29 mouse cellular contexts compared by ENCODE assay signal in genomic region chr8:48865972-48866371, GRCm38 (mm10). TPM values are rescaled to one million over a fixed set of nuclear protein-coding genes. Genes with fewer than 3 reads are reported as not detected.
A peak's percentile ranks its signal among the peaks of the same experiment; 100 is the strongest.
DNase-seq lines count a peak whose midpoint lies in the region; ATAC-seq and TF ChIP-seq lines count a peak whose summit lies in the region.
"Had no signal": no experiment of that assay in that cellular context is flagged by ENCODE, and none has a peak within 500 bp of the region (broad histone marks: within the 10 kb centered on the region; RNA-seq: fewer than 3 reads in every experiment).

No protein-coding gene starts in this region.

- no peaks in the 10 kb centered on the region for H3K4me1 ChIP-seq in liver, embryonic 15.5 days (replicated peaks)
- H3K4me1 ChIP-seq in liver, embryonic 11.5 days (replicated peaks; ENCODE audit: control insufficient read depth, insufficient read depth, low read length), result no peaks in the 10 kb centered on the region
- no peaks in the 10 kb centered on the region for H3K4me1 ChIP-seq in intestine, embryonic 16.5 days (ENCODE audit: control insufficient read depth, insufficient read depth, low read length)
- H3K4me1 ChIP-seq in small intestine, adult 2 months (ENCODE audit: control insufficient read depth, insufficient read depth, insufficient read length, low read length), result peaks cover 11% of the 10 kb centered on the region; the same call in 1 of the 2 replicates
- no peaks in the 10 kb centered on the region for H3K4me1 ChIP-seq in forebrain, embryonic 13.5 days
- H3K4me1 ChIP-seq: embryonic facial prominence, embryonic 12.5 days; embryonic facial prominence, embryonic 15.5 days; forebrain, embryonic 15.5 days; heart, embryonic 10.5 days; heart, embryonic 13.5 days; hindbrain, embryonic 12.5 days; hindbrain, embryonic 15.5 days had no signal

- H3K9ac ChIP-seq in liver, embryonic 15.5 days, result no peak overlapping the region
- H3K9ac ChIP-seq in liver, embryonic 11.5 days (ENCODE audit: low read depth, low read length), result no peak overlapping the region
- no peak overlapping the region for H3K9ac ChIP-seq in intestine, embryonic 16.5 days (ENCODE audit: low read depth, low read length)
- no peak overlapping the region for H3K9ac ChIP-seq in forebrain, embryonic 13.5 days
- H3K9ac ChIP-seq: embryonic facial prominence, embryonic 12.5 days; embryonic facial prominence, embryonic 15.5 days; forebrain, embryonic 15.5 days; heart, embryonic 13.5 days; hindbrain, embryonic 12.5 days; hindbrain, embryonic 15.5 days had no signal

- 63% methylated on average over 5 of the region's 5 CpGs for WGBS in liver, embryonic 15.5 days (ENCODE audit: insufficient replicate concordance)
- 86% methylated on average over 5 of the region's 5 CpGs for WGBS in liver, embryonic 11.5 days
- WGBS in intestine, embryonic 16.5 days, result 79% methylated on average over 5 of the region's 5 CpGs
- 29% methylated on average over 5 of the region's 5 CpGs for WGBS in small intestine, adult 2 months
- WGBS in forebrain, embryonic 13.5 days, result 92% methylated on average over 5 of the region's 5 CpGs

- H3K4me3 ChIP-seq in liver, embryonic 15.5 days (replicated peaks), result no peak overlapping the region
- H3K4me3 ChIP-seq in liver, embryonic 11.5 days (ENCODE audit: low read depth, low read length), result no peak overlapping the region
- H3K4me3 ChIP-seq in intestine, embryonic 16.5 days (ENCODE audit: low read length), result no peak overlapping the region
- no peak overlapping the region for H3K4me3 ChIP-seq in small intestine, adult 2 months (ENCODE audit: low read depth, low read length)
- no peak overlapping the region for H3K4me3 ChIP-seq in forebrain, embryonic 13.5 days
- H3K4me3 ChIP-seq: embryonic facial prominence, embryonic 12.5 days; embryonic facial prominence, embryonic 15.5 days; forebrain, embryonic 15.5 days; heart, adult 2 months; heart, embryonic 10.5 days; heart, embryonic 13.5 days; hindbrain, embryonic 12.5 days; hindbrain, embryonic 15.5 days had no signal

- no peak overlapping the region for H3K27ac ChIP-seq in liver, embryonic 15.5 days (replicated peaks)
- no peak overlapping the region for H3K27ac ChIP-seq in liver, embryonic 11.5 days (ENCODE audit: low read depth, low read length)
- H3K27ac ChIP-seq in intestine, embryonic 16.5 days (ENCODE audit: low read length), result no peak overlapping the region
- H3K27ac ChIP-seq in small intestine, adult 2 months (ENCODE audit: insufficient read depth, low read depth, low read length), result peak overlapping the region; percentile 84
- H3K27ac ChIP-seq in forebrain, embryonic 13.5 days, result no peak overlapping the region
- H3K27ac ChIP-seq: embryonic facial prominence, embryonic 12.5 days; embryonic facial prominence, embryonic 15.5 days; forebrain, embryonic 15.5 days; heart, adult 2 months; heart, embryonic 10.5 days; heart, embryonic 13.5 days; hindbrain, embryonic 12.5 days; hindbrain, embryonic 15.5 days had no signal

- 0 out of 2 replicates have a peak, but pooled peaks have one; percentile 40 for ATAC-seq in liver, embryonic 15.5 days (ENCODE audit: insufficient read depth)
- ATAC-seq in liver, embryonic 11.5 days (replicated peaks; ENCODE audit: low FRiP score), result no peak
- ATAC-seq in intestine, embryonic 16.5 days, result peak; percentile 50
- ATAC-seq in forebrain, embryonic 13.5 days, result no peak
- ATAC-seq: forebrain, embryonic 15.5 days; Patski had no signal

- no peak for TF ChIP-seq POLR2A in small intestine, adult 2 months (IDR thresholded peaks at IDR 0.05; ENCODE audit: low read depth, low read length)

- H3K4me2 ChIP-seq in liver, embryonic 15.5 days, result no peak overlapping the region
- H3K4me2 ChIP-seq in liver, embryonic 11.5 days, result no peak overlapping the region
- H3K4me2 ChIP-seq in intestine, embryonic 16.5 days (ENCODE audit: low read depth, low read length), result no peak overlapping the region
- H3K4me2 ChIP-seq in forebrain, embryonic 13.5 days, result no peak overlapping the region
- H3K4me2 ChIP-seq: embryonic facial prominence, embryonic 12.5 days; embryonic facial prominence, embryonic 15.5 days; forebrain, embryonic 15.5 days; heart, embryonic 13.5 days; hindbrain, embryonic 12.5 days; hindbrain, embryonic 15.5 days had no signal

- H3K27me3 ChIP-seq in liver, embryonic 15.5 days, result no peaks in the 10 kb centered on the region
- no peaks in the 10 kb centered on the region for H3K27me3 ChIP-seq in liver, embryonic 11.5 days (replicated peaks; ENCODE audit: control insufficient read depth, insufficient read depth, low read length)
- H3K27me3 ChIP-seq in intestine, embryonic 16.5 days (replicated peaks; ENCODE audit: control insufficient read depth, insufficient read depth, low read length), result no peaks in the 10 kb centered on the region
- no peaks in the 10 kb centered on the region for H3K27me3 ChIP-seq in small intestine, adult 2 months (ENCODE audit: control insufficient read depth, insufficient read depth, low read length)
- no peaks in the 10 kb centered on the region for H3K27me3 ChIP-seq in forebrain, embryonic 13.5 days
- H3K27me3 ChIP-seq: CH12.LX; embryonic facial prominence, embryonic 12.5 days; embryonic facial prominence, embryonic 15.5 days; forebrain, embryonic 15.5 days; heart, embryonic 13.5 days; hindbrain, embryonic 12.5 days; hindbrain, embryonic 15.5 days had no signal

- H3K9me3 ChIP-seq in liver, embryonic 15.5 days (replicated peaks), result no peaks in the 10 kb centered on the region
- H3K9me3 ChIP-seq in liver, embryonic 11.5 days (ENCODE audit: control insufficient read depth, low read length), result no peaks in the 10 kb centered on the region
- H3K9me3 ChIP-seq in intestine, embryonic 16.5 days (ENCODE audit: control insufficient read depth, low read length), result no peaks in the 10 kb centered on the region
- H3K9me3 ChIP-seq in forebrain, embryonic 13.5 days (replicated peaks), result no peaks in the 10 kb centered on the region
- H3K9me3 ChIP-seq: embryonic facial prominence, embryonic 12.5 days; embryonic facial prominence, embryonic 15.5 days; forebrain, embryonic 15.5 days; heart, embryonic 10.5 days; heart, embryonic 13.5 days; hindbrain, embryonic 12.5 days; hindbrain, embryonic 15.5 days had no signal

- no peaks in the 10 kb centered on the region for H3K36me3 ChIP-seq in liver, embryonic 15.5 days (replicated peaks)
- H3K36me3 ChIP-seq in liver, embryonic 11.5 days (ENCODE audit: control insufficient read depth, insufficient read depth, low read length), result no peaks in the 10 kb centered on the region
- no peaks in the 10 kb centered on the region for H3K36me3 ChIP-seq in intestine, embryonic 16.5 days (ENCODE audit: control insufficient read depth, insufficient read depth, low read length)
- no peaks in the 10 kb centered on the region for H3K36me3 ChIP-seq in small intestine, adult 2 months (ENCODE audit: control insufficient read depth, insufficient read depth, low read length)
- H3K36me3 ChIP-seq in forebrain, embryonic 13.5 days (ENCODE audit: poor library complexity, severe bottlenecking), result no peaks in the 10 kb centered on the region
- H3K36me3 ChIP-seq: embryonic facial prominence, embryonic 12.5 days; embryonic facial prominence, embryonic 15.5 days; forebrain, embryonic 15.5 days; G1E; heart, embryonic 10.5 days; heart, embryonic 13.5 days; hindbrain, embryonic 12.5 days; hindbrain, embryonic 15.5 days had no signal

- TF ChIP-seq CTCF in small intestine, adult 2 months (IDR thresholded peaks at IDR 0.05; ENCODE audit: extremely low read depth, insufficient read length, insufficient replicate concordance, low read depth, low read length), result no peak

- DNase-seq in liver, embryonic 11.5 days (ENCODE audit: low spot score), result no peak
- DNase-seq in lung, postnatal 10 days, result no peak
- no peak for DNase-seq in gastrocnemius, postnatal 10 days
- DNase-seq: adrenal gland, postnatal 10 days; adrenal gland, postnatal 36 days; B cell, adult 2 months; cerebellum, adult 18-20 months; cerebellum, adult 9-11 months; cerebellum, postnatal 25 days; gastrocnemius, postnatal 36 days; heart, adult 2 months; heart, postnatal 14 days had no signal

RNA-seq across cellular contexts. Expression of gene Tenm3, which starts 22.2 kb away (rescaled TPM):
- polyA plus RNA-seq in liver, embryonic 15.5 days (2015; fragmentation: Nextera tagmentation; extraction: Ambion mirVana), result 2.7 and 4.4 TPM in 2 replicates
- 11.0 and 13.6 TPM in 2 replicates for polyA plus RNA-seq in liver, embryonic 11.5 days (2014; fragmentation: Nextera tagmentation; extraction: Ambion mirVana)
- 10.5 and 11.3 TPM in 2 replicates for polyA plus RNA-seq in intestine, embryonic 16.5 days (2015; fragmentation: Nextera tagmentation; extraction: Ambion mirVana)
- polyA plus RNA-seq in small intestine, adult 2 months (2012; rRNA removed), result 1.3 and 1.6 TPM in 2 replicates
- polyA plus RNA-seq in forebrain, embryonic 13.5 days (2015; fragmentation: Nextera tagmentation; extraction: Ambion mirVana), result 20.6 and 20.9 TPM in 2 replicates
- total RNA-seq in gastrocnemius, postnatal 10 days (2021), result 10 to 100 TPM; 18.2 to 23.5 TPM
- total RNA-seq: common myeloid progenitor, adult 5-6 weeks; granulocyte monocyte progenitor cell, adult 5-6 weeks; hematopoietic stem cell, adult 5-6 weeks had no signal

Comparison
In these comparisons a context has a peak if more than half of its experiments do, and no peak if none do; other contexts are left out.
1. ATAC-seq: peak in liver, embryonic 15.5 days (single experiment) and intestine, embryonic 16.5 days (single experiment); none in liver, embryonic 11.5 days (single experiment) and forebrain, embryonic 13.5 days (single experiment).